Mouse (Mus musculus) stomach, embryonic 15.5 days (tissue): Measurements from ENCODE around the gene Mip. TPM values are rescaled to one million over a fixed set of nuclear protein-coding genes. Genes with fewer than 3 reads are reported as not detected.

Source experiments
- ATAC-seq: fragments of 200-750 bp; cut with Nextera tagmentation; 2 replicates; pipeline ENCODE4 v1.8.0; 2017; ENCODE audit warnings: low read depth, moderate number of reproducible peaks, moderate TSS enrichment; ENCODE audit not compliant: insufficient read depth, low FRiP score
- H3K27ac ChIP-seq: fragments of 300-500 bp; sonication (generic); 2 replicates; pipeline ENCODE4 v1.5.1; 2015; ENCODE audit warnings: mild to moderate bottlenecking, inconsistent platforms
- H3K27me3 ChIP-seq: fragments of 300-500 bp; sonication (generic); replicated peaks from 2 replicates; pipeline ENCODE4 v1.6.1; 2015; ENCODE audit warnings: inconsistent platforms
- H3K36me3 ChIP-seq: fragments of 300-500 bp; sonication (generic); 2 replicates; pipeline ENCODE4 v1.6.1; 2015; ENCODE audit warnings: inconsistent platforms
- H3K4me1 ChIP-seq: fragments of 300-500 bp; sonication (generic); 2 replicates; pipeline ENCODE4 v1.6.1; 2015; ENCODE audit warnings: inconsistent platforms
- H3K4me2 ChIP-seq: fragments of 300-500 bp; sonication (generic); 2 replicates; pipeline ENCODE4 v1.6.1; 2015; ENCODE audit warnings: mild to moderate bottlenecking, inconsistent platforms
- H3K4me3 ChIP-seq: fragments of 300-500 bp; sonication (generic); replicated peaks from 2 replicates; pipeline ENCODE4 v1.5.1; 2015; ENCODE audit warnings: inconsistent platforms
- H3K9ac ChIP-seq: fragments of 300-500 bp; sonication (generic); 2 replicates; pipeline ENCODE4 v1.6.1; 2015; ENCODE audit warnings: inconsistent platforms
- H3K9me3 ChIP-seq: fragments of 300-500 bp; sonication (generic); 2 replicates; pipeline ENCODE4 v1.6.1; 2016; ENCODE audit warnings: inconsistent platforms
- WGBS: fragments of 180-500 bp; shearing (Covaris S2); methylation state at CpG from one replicate; pipeline ENCODE4 v1.1.7; 2015; 5-methylcytosine and 5-hydroxymethylcytosine counted together
- polyA plus RNA-seq: library from polyadenylated mRNA; unstranded; fragments of >200 nt; fragmentation: Nextera tagmentation; extraction: Ambion mirVana; gene quantifications from 2 replicates; pipeline ENCODE4 v1.2.1, GENCODE M21; 2015

Mip gene
- polyA plus RNA-seq, 1 experiment from 2014 or later: not detected

DNA sequence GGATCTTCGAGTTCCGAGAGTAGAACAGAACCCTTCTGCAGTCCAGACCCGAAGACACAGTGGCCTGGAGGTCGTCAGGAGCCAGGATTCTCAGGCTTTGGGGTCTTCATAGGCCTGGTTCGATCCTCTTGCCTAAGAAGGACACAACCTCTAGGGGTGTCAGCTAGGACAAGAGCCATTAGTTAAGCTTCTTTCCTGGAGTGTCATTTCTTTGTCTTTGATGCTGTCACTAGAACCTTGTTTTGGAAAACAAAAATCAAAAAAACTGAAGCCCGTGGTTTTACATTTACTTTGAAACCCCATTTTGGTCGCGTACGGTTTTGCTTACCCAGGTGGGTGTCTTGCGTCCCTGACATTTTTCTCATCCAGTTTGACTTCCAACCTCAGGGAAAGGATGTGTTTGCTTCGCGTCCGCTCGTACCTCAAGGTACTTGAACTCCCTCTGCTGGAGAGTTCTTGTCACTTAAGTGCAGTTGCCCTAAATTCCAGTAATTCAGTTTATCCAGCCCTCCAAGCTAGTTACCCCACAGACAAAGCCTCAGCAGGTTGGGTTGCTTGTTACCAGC is 6.9 kb downstream of the Mip start:
- ATAC-seq: 0 out of 2 replicates have a peak, but pooled peaks have one; percentile 23
- H3K9me3 ChIP-seq: no peaks in the 10 kb centered on the region
- H3K4me2 ChIP-seq: peak overlapping the region; percentile 66
- no peaks in the 10 kb centered on the region for H3K36me3 ChIP-seq
- under 1% methylated on average over 14 of the region's 14 CpGs for WGBS
- peak overlapping the region; percentile 96 for H3K27ac ChIP-seq
- peak overlapping the region; percentile 77 for H3K4me3 ChIP-seq
- no peaks in the 10 kb centered on the region for H3K27me3 ChIP-seq
- H3K9ac ChIP-seq: peak overlapping the region; percentile 75
- H3K4me1 ChIP-seq: peaks cover 7% of the 10 kb centered on the region

DNA sequence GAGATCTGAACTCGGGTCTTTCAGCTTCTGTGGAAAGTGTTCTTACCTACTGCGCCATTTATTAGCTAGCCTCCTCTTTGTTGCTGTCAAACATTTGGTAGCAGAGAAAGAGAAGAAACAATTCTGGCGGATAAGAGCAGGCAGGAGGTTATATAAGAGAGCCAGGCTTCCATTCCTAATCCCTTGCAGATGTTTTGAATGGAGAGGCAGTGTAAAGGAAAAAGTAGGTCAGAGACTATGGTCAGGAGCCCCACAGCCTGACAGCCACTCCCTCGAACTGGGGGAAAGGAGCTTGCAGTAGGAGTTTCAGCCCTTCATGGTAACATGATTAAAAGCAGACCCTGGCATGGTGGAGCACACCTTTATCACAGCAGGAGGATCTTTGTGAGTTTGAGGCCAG is 10.7 kb downstream of the Mip start:
- no peak for ATAC-seq
- 65% methylated on average over 4 of the region's 4 CpGs for WGBS
- Histone ChIP-seq H3K27me3 (no peaks in the 10 kb centered on the region), H3K4me3 (no peak overlapping the region), H3K4me1 (no peaks in the 10 kb centered on the region), H3K9me3 (no peaks in the 10 kb centered on the region), H3K27ac (no peak overlapping the region), H3K36me3 (peaks cover 12% of the 10 kb centered on the region), H3K4me2 (no peak overlapping the region), H3K9ac (no peak overlapping the region)

DNA sequence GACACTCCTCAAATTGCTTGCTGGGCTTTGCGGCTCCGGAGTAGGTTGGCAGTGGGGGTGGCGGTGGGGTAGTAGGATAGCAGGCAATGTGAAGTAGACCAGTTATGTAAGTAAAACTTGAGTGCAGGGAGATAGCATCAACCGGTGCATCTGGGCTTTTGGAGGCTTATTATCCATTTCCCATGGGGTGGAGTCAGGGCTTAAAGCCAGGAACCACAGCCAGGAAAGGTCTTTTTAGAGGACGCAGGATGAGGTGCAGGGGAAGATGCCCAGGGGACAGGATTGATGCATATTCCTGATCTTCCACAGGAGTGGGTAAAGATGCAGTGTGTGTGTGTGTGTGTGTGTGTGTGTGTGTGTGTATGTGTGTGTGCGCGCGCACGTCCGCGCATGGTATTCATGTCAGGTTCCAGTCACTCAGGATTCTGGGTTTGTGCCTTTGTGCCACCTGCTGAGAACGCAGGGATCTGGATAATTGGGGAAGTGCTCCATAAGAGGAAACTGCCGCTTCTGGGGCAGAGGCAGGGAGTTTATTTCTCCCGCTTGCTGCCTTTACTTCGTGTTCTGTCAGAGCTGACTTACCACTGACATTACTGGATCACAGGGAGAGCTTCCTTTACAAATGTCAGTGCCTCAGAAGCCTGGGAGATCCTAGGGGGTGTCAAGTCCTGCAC is 12.3 kb downstream of the Mip start:
- Histone ChIP-seq H3K36me3 (peaks cover 25% of the 10 kb centered on the region), H3K4me3 (no peak overlapping the region), H3K27ac (no peak overlapping the region), H3K4me2 (no peak overlapping the region), H3K27me3 (no peaks in the 10 kb centered on the region), H3K9me3 (no peaks in the 10 kb centered on the region), H3K9ac (no peak overlapping the region), H3K4me1 (no peaks in the 10 kb centered on the region)
- 78% methylated on average over 15 of the region's 15 CpGs for WGBS
- ATAC-seq: no peak

DNA sequence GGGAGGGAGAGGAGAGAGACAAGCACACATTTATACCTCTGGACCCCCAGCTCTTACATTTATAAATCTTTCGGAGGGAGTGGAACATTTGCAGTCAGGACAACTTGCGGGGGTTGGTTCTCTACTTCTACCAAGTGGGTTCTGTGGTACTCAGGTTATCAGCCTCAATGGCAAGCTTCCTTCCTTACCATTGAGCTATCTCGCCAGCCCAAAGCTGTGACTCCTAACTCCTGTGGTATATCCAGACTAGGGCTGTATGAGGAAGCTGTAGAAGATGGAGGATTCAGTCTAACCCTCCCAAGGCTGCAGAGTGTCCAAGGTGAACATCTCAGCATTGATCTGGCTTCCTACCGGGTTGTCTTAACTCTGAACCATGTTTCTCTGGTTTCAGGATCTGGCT is 13.5 kb downstream of the Mip start:
- WGBS: 91% methylated on average over 4 of the region's 4 CpGs
- H3K27me3 ChIP-seq: no peaks in the 10 kb centered on the region
- ATAC-seq: no peak
- H3K9me3 ChIP-seq: no peaks in the 10 kb centered on the region
- H3K9ac ChIP-seq: no peak overlapping the region
- no peaks in the 10 kb centered on the region for H3K4me1 ChIP-seq
- no peak overlapping the region for H3K4me2 ChIP-seq
- no peak overlapping the region for H3K27ac ChIP-seq
- peaks cover 34% of the 10 kb centered on the region for H3K36me3 ChIP-seq
- H3K4me3 ChIP-seq: no peak overlapping the region

DNA sequence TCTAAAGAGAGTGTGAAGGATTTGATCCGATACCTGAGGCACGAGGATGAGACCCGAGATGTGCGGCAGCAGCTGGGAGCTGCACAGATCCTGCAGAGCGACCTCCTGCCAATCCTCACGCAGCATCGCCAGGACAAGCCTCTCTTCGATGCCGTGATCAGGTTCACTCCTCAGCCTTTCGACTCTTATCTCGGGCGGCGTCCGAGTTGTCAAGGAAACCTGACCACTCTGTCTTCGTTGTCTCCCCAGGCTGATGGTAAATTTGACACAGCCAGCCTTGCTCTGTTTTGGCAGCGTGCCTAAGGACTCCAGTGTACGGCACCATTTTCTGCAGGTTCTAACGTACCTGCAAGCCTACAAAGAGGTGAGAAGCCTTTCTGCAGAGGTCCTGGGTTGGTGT is 14.5 kb downstream of the Mip start:
- ATAC-seq: no peak
- Histone ChIP-seq H3K4me3 (no peak overlapping the region), H3K4me1 (no peaks in the 10 kb centered on the region), H3K27ac (no peak overlapping the region), H3K27me3 (no peaks in the 10 kb centered on the region), H3K4me2 (no peak overlapping the region), H3K9me3 (no peaks in the 10 kb centered on the region), H3K9ac (no peak overlapping the region), H3K36me3 (peaks cover 40% of the 10 kb centered on the region)
- WGBS: 79% methylated on average over 18 of the region's 18 CpGs

DNA sequence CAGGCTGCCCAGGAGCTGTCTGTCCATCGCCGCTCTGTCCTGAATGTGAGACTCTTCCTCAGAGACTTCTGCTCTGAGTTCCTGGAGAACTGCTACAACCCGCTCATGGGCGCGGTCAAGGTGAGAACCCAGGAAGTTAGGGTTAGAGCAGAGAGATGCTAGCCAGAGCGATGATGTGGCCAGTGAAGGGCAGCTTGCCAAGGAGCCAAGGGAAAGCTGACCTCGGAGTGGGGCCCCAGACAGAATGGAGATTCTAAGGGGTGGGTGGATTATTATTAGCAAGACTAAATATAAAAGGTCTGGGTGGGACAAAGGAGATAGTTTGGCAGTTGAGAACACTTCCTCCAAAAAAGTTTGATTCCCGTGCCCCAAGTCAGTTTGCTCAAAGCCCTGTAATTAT is 17.6 kb downstream of the Mip start:
- Histone ChIP-seq H3K36me3 (peaks cover 62% of the 10 kb centered on the region), H3K4me1 (no peaks in the 10 kb centered on the region), H3K9ac (no peak overlapping the region), H3K27me3 (no peaks in the 10 kb centered on the region), H3K4me3 (no peak overlapping the region), H3K9me3 (no peaks in the 10 kb centered on the region), H3K27ac (no peak overlapping the region), H3K4me2 (no peak overlapping the region)
- no peak for ATAC-seq
- 91% methylated on average over 8 of the region's 8 CpGs for WGBS

DNA sequence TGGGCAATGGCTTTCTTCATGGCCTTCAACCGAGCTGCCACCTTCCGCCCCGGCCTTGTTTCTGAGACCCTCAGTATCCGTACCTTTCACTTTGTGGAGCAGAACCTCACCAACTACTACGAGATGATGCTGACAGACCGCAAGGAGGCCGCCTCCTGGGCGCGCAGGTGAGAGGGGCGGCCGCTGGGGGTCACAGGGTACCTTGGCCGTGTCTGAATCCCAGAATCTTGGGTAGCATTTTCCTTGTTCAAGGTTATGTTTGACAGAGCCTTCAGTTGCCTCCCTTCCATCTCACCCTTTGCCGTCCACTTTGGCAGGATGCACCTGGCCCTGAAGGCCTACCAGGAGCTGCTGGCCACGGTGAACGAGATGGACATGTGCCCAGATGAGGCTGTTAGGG is 18.5 kb downstream of the Mip start:
- no peak overlapping the region for H3K27ac ChIP-seq
- no peak overlapping the region for H3K4me3 ChIP-seq
- H3K4me1 ChIP-seq: no peaks in the 10 kb centered on the region
- H3K9ac ChIP-seq: no peak overlapping the region
- H3K36me3 ChIP-seq: peaks cover 67% of the 10 kb centered on the region
- WGBS: 93% methylated on average over 15 of the region's 15 CpGs
- H3K27me3 ChIP-seq: no peaks in the 10 kb centered on the region
- H3K4me2 ChIP-seq: no peak overlapping the region
- H3K9me3 ChIP-seq: no peaks in the 10 kb centered on the region
- no peak for ATAC-seq

DNA sequence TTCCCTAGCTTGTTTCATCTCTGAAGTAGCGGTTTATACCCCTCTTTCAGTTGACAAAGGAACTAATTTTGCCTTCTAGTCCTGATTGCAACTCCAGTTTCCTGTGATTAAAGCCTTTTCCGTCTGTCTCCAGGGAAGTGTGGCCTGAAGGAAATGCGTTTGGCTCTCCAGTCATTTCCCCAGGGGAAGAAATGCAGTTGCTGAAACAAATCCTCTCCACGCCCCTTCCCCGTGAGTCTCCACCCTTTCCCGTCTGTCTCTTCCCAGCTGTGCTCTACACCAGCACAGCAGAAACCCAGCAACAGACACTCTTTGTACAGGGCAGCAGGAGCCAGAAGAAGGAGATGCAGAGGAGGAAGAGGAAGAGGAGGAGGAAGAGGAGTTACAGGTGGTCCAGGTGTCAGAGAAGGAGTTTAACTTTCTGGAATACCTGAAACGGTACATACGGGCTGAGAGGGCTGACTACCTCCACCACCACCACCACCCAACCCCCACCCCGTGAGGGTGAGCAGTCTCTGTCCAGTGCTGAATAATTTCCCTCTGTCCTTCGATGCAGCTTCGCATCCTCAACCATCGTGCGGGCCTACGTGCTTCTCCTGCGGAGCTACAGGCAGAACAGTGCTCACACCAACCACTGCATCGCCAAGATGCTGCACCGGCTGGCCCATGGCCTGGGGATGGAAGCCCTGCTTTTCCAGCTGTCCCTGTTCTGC is 21.5 kb downstream of the Mip start:
- no peak for ATAC-seq
- Histone ChIP-seq H3K9me3 (no peaks in the 10 kb centered on the region), H3K4me2 (no peak overlapping the region), H3K4me3 (no peak overlapping the region), H3K36me3 (peaks cover 70% of the 10 kb centered on the region), H3K9ac (no peak overlapping the region), H3K27me3 (no peaks in the 10 kb centered on the region), H3K27ac (no peak overlapping the region), H3K4me1 (no peaks in the 10 kb centered on the region)
- 81% methylated on average over 17 of the region's 17 CpGs for WGBS

DNA sequence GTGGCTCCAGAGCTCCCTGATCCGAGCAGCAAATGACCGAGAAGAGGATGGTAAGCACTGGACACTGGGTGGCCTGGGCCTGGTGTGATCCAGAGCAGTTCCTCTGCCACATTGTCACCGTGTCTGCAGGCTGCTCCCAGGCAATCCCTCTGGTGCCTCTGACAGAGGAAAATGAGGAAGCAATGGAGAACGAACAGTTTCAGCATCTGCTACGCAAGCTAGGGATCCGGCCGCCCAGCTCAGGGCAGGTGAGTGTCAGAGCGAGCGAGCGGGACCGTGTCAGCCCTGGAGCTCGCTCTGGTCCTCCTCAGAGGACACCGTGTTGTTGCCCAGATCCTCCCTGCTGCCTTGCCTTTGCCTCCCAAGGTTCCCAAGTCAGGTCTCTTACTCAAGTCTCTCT is 24.9 kb downstream of the Mip start:
- WGBS: 92% methylated on average over 13 of the region's 13 CpGs
- Histone ChIP-seq H3K36me3 (peaks cover 49% of the 10 kb centered on the region), H3K4me2 (no peak overlapping the region), H3K4me1 (no peaks in the 10 kb centered on the region), H3K4me3 (no peak overlapping the region), H3K9ac (no peak overlapping the region), H3K9me3 (no peaks in the 10 kb centered on the region), H3K27ac (no peak overlapping the region), H3K27me3 (no peaks in the 10 kb centered on the region)
- ATAC-seq: no peak

DNA sequence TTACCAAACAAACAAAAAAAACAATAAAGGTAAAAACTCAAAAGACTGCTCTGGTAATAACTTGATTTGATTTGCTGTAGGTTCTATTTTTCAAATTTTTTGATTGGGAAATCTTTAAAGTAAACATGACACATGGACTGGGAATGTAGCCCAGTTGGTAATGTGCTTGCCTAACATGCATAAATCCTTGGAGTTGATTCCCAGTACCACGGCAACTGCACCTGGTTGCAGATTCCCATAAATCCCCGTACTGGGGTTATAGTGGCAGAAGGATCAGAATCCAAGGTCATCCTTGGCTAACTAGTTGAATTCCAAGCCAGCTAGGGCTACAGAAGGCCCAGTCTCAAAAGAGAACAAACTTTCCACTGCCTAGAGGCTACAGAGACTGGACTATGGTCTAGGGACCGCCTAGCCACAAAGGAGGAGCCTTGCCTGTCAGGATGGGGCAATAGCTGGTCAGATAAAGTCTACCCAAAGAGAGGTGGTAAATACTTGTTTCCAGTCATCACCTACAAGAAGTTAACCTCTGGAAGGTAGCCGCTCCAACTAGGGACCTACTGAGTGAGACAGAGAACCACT is 28.1 kb downstream of the Mip start, which contains the start of gene Apon:
TSS of gene Apon (plus strand) at position 420 of the 579 bp plus-strand sequence.
- no peaks in the 10 kb centered on the region for H3K9me3 ChIP-seq
- H3K4me2 ChIP-seq: no peak within 1 kb of the TSS
- no peak for ATAC-seq
- 76% methylated on average over 4 of the region's 4 CpGs for WGBS
- H3K4me3 ChIP-seq: no peak within 1 kb of the TSS
- no peak within 1 kb of the TSS for H3K27ac ChIP-seq
- H3K27me3 ChIP-seq: no peaks in the 10 kb centered on the region
- H3K4me1 ChIP-seq: no peaks in the 10 kb centered on the region
- no peak within 1 kb of the TSS for H3K9ac ChIP-seq
- H3K36me3 ChIP-seq: peaks cover 24% of the 10 kb centered on the region

DNA sequence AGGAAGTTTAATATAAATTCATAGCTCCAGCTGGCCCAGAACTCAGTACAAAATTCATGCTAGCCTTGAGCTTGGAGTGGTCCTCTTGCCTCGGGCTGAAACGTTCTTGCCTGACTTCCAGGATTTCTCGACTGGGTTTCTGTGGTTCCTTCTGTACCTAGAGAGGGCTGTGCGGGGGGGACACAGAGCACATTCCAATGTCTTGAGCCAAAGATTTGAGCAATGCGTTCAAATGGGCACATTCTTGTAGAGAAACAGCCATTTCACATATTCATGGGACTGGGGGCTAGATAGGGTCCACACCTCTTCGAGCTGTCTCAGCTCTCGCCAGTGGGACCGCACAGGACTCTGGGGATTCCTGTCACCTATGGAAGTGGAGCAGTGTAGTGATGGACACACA is 30.3 kb downstream of the Mip start:
- no peak overlapping the region for H3K27ac ChIP-seq
- WGBS: 82% methylated on average over 8 of the region's 8 CpGs
- no peak for ATAC-seq

DNA sequence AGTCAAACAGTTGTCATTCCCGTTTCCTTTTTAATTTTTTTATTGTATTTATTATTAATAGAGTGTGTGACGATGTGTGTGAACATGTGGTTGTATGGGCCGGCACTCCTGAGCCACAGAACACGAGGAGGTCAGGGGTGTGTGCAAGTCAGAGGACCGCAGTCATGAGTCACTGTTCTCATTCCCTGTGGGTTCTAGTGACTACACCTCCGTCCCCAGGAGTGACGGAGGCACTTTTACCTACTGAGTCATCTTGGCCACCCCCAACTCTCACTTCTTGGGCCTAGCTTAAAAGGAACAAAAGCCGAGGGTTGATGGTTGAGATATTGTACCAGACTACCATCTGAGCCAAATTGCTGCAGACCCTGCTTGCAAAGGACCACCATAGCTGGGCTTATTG is 30.7 kb downstream of the Mip start:
- no peak for ATAC-seq

More for the DNA sequence above, 30.3 kb downstream of the Mip start:
- Histone ChIP-seq H3K4me3 (no peak overlapping the region), H3K36me3 (peaks cover 4% of the 10 kb centered on the region), H3K27me3 (no peaks in the 10 kb centered on the region), H3K9ac (no peak overlapping the region), H3K4me2 (no peak overlapping the region), H3K4me1 (no peaks in the 10 kb centered on the region), H3K9me3 (no peaks in the 10 kb centered on the region)

More for the DNA sequence above, 30.7 kb downstream of the Mip start:
- Histone ChIP-seq H3K4me3 (no peak overlapping the region), H3K36me3 (no peaks in the 10 kb centered on the region; the same call in 1 of the 2 replicates), H3K9ac (no peak overlapping the region), H3K4me1 (no peaks in the 10 kb centered on the region), H3K9me3 (no peaks in the 10 kb centered on the region), H3K4me2 (no peak overlapping the region), H3K27ac (no peak overlapping the region), H3K27me3 (no peaks in the 10 kb centered on the region)
- WGBS: 86% methylated on average over 8 of the region's 8 CpGs
